Mouse (Mus musculus) testis, adult 2 months (tissue): ENCODE measurements around the gene Gm8764. TPM values are rescaled to one million over a fixed set of nuclear protein-coding genes. Genes with fewer than 3 reads are reported as not detected.
"Not testable (repeated sequence)": the region's sequence is repeated elsewhere in the genome, so short reads cannot be mapped to it uniquely, and the experiment has no call there.

Experiments
- H3K27ac ChIP-seq: fragments of 200-500 bp; 2 replicates; pipeline ENCODE4 v1.5.1; 2012; ENCODE audit warnings: low read depth, low read length; ENCODE audit not compliant: control insufficient read depth, insufficient read depth
- H3K27me3 ChIP-seq: fragments of 200-500 bp; 2 replicates; pipeline ENCODE4 v1.6.1; 2012; ENCODE audit warnings: mild to moderate bottlenecking, low read length, moderate library complexity; ENCODE audit not compliant: control insufficient read depth, insufficient read depth
- H3K36me3 ChIP-seq: fragments of 200-500 bp; 2 replicates; pipeline ENCODE4 v1.6.1; 2012; ENCODE audit warnings: mild to moderate bottlenecking, low read length; ENCODE audit not compliant: control insufficient read depth, insufficient read depth
- H3K4me1 ChIP-seq: fragments of 200-500 bp; 2 replicates; pipeline ENCODE4 v1.6.1; 2012; ENCODE audit warnings: low read length; ENCODE audit not compliant: control insufficient read depth, insufficient read depth
- H3K4me3 ChIP-seq: fragments of 200-500 bp; 2 replicates; pipeline ENCODE4 v1.5.1; 2012; ENCODE audit warnings: low read depth, mild to moderate bottlenecking, low read length, moderate library complexity, mixed read lengths; ENCODE audit not compliant: control insufficient read depth
- CTCF ChIP-seq: fragments of 200-500 bp; IDR thresholded peaks from 2 replicates; pipeline ENCODE4 v1.5.1; 2012; ENCODE audit warnings: low read depth, mild to moderate bottlenecking, inconsistent platforms, low read length, moderate library complexity; ENCODE audit not compliant: control insufficient read depth, insufficient read depth, insufficient replicate concordance
- POLR2A ChIP-seq: fragments of 200-500 bp; IDR thresholded peaks from 2 replicates; pipeline ENCODE4 v1.6.1; 2012; ENCODE audit warnings: low read depth, mild to moderate bottlenecking, inconsistent platforms, low read length, moderate library complexity; ENCODE audit not compliant: control insufficient read depth
- polyA plus RNA-seq: library from polyadenylated mRNA; depleted of rRNA; stranded (reverse); fragments of >200 nt; gene quantifications from 2 replicates; pipeline ENCODE4 v1.2.3, GENCODE M21; 2012; rRNA removed

The Gm8764 gene
- not detected in 2 replicates for polyA plus RNA-seq

GRCm38 (mm10) chr10:104159706-104160105, at the start of gene Gm8764:
TSS of gene Gm8764 (plus strand) at chr10:104160006.
- H3K4me3 ChIP-seq, H3K27me3 ChIP-seq, H3K36me3 ChIP-seq, H3K27ac ChIP-seq, H3K4me1 ChIP-seq: not testable (repeated sequence)

- H3K4me1 ChIP-seq: no peaks in the 10 kb centered on the region
- H3K36me3 ChIP-seq: no peaks in the 10 kb centered on the region
- TF ChIP-seq POLR2A: no peak
- TF ChIP-seq CTCF: no peak
- no peak overlapping the region for H3K27ac ChIP-seq
- H3K27me3 ChIP-seq: no peaks in the 10 kb centered on the region
- H3K4me3 ChIP-seq: no peak overlapping the region
These were observed 49.8 kb upstream of the Gm8764 start for GRCm38 (mm10) chr10:104110044-104110443.

- Histone ChIP-seq H3K27ac (no peak overlapping the region), H3K4me1 (no peaks in the 10 kb centered on the region), H3K27me3 (no peaks in the 10 kb centered on the region), H3K36me3 (no peaks in the 10 kb centered on the region), H3K4me3 (no peak overlapping the region)
- TF ChIP-seq POLR2A: no peak
- TF ChIP-seq CTCF: no peak
These were observed 41.5 kb upstream of the Gm8764 start for GRCm38 (mm10) chr10:104118312-104118711.

- H3K4me1 ChIP-seq, H3K27me3 ChIP-seq, H3K36me3 ChIP-seq, H3K27ac ChIP-seq, H3K4me3 ChIP-seq: not testable (repeated sequence)
These were observed 17.1 kb upstream of the Gm8764 start, which contains the start of gene Gm21293 for GRCm38 (mm10) chr10:104142687-104143086. TSS of gene Gm21293 (plus strand) at chr10:104142987.

- not testable (repeated sequence) for H3K4me3 ChIP-seq, H3K27me3 ChIP-seq, H3K36me3 ChIP-seq, H3K4me1 ChIP-seq, H3K27ac ChIP-seq
These were observed 8.6 kb upstream of the Gm8764 start, which contains the start of gene Gm6763 for GRCm38 (mm10) chr10:104151197-104151596. TSS of gene Gm6763 (plus strand) at chr10:104151497.

- not testable (repeated sequence) for H3K36me3 ChIP-seq, H3K27me3 ChIP-seq, H3K27ac ChIP-seq, H3K4me3 ChIP-seq, H3K4me1 ChIP-seq
These were observed 8.4 kb downstream of the Gm8764 start, which contains the start of gene Gm21304 for GRCm38 (mm10) chr10:104168215-104168614. TSS of gene Gm21304 (plus strand) at chr10:104168515.

- H3K4me3 ChIP-seq, H3K27me3 ChIP-seq, H3K36me3 ChIP-seq, H3K4me1 ChIP-seq, H3K27ac ChIP-seq: not testable (repeated sequence)
These were observed 16.9 kb downstream of the Gm8764 start, which contains the start of gene Gm21312 for GRCm38 (mm10) chr10:104176724-104177123. TSS of gene Gm21312 (plus strand) at chr10:104177024.

GRCm38 (mm10) chr10:104185233-104185632, 25.4 kb downstream of the Gm8764 start, which contains the start of gene Gm20765:
TSS of gene Gm20765 (plus strand) at chr10:104185533.
- H3K4me3 ChIP-seq, H3K36me3 ChIP-seq, H3K27ac ChIP-seq, H3K27me3 ChIP-seq, H3K4me1 ChIP-seq: not testable (repeated sequence)

- not testable (repeated sequence) for H3K4me3 ChIP-seq, H3K36me3 ChIP-seq, H3K27me3 ChIP-seq, H3K4me1 ChIP-seq, H3K27ac ChIP-seq
These were observed 33.9 kb downstream of the Gm8764 start, which contains the start of gene Gm4340 for GRCm38 (mm10) chr10:104193742-104194141. TSS of gene Gm4340 (plus strand) at chr10:104194042.
